Mouse (Mus musculus): Measurements from ENCODE around the gene Sugt1. TPM values are rescaled to one million over a fixed set of nuclear protein-coding genes. Genes with fewer than 3 reads are reported as not detected.

Sugt1 gene
- polyA plus RNA-seq, 1 experiment from 2014 or later, result 165 TPM

DNA sequence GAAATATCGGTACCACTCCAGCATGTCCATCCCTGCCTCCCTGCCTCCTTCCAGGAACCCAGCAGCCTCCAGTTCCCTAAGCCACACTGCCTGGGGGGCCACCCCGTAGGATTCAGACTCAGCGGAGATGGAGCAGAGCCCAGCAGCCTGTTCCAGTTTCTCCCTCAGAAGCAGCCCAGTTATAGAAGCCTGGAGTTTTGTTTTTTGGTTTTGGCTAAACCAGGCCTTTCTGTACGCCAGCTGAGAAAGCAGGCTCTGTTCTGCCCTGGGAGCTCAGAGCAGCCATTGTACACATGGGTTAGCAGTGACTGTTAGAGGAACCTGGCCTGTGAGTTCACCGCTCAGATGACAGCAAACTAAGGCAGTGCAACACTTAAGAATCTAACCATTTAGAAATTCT lies 70.8 kb downstream of the Sugt1 start:
- H3K4me3 ChIP-seq (ENCODE audit: low read depth, low read length), result no peak overlapping the region
- no peaks in the 10 kb centered on the region for H3K9me3 ChIP-seq (ENCODE audit: control insufficient read depth, low read length)
- ATAC-seq (ENCODE audit: insufficient number of reproducible peaks, low FRiP score, low TSS enrichment, low read depth) (no peak), DNase-seq (ENCODE audit: low spot score) (no peak)
- 81% methylated on average over 5 of the region's 5 CpGs for WGBS
- H3K4me2 ChIP-seq (ENCODE audit: low read depth, severe bottlenecking), result no peak overlapping the region
- H3K36me3 ChIP-seq (ENCODE audit: control insufficient read depth, insufficient read depth, low read length), result no peaks in the 10 kb centered on the region
- H3K27ac ChIP-seq (replicated peaks; ENCODE audit: low read depth, low read length), result peak overlapping the region; percentile 21; the same call in 1 of the 2 replicates
- H3K4me1 ChIP-seq (ENCODE audit: control insufficient read depth, insufficient read depth, low read length), result no peaks in the 10 kb centered on the region
- H3K9ac ChIP-seq (ENCODE audit: low read length), result no peak overlapping the region
- H3K27me3 ChIP-seq (ENCODE audit: control insufficient read depth, insufficient read depth, low read length), result no peaks in the 10 kb centered on the region

DNA sequence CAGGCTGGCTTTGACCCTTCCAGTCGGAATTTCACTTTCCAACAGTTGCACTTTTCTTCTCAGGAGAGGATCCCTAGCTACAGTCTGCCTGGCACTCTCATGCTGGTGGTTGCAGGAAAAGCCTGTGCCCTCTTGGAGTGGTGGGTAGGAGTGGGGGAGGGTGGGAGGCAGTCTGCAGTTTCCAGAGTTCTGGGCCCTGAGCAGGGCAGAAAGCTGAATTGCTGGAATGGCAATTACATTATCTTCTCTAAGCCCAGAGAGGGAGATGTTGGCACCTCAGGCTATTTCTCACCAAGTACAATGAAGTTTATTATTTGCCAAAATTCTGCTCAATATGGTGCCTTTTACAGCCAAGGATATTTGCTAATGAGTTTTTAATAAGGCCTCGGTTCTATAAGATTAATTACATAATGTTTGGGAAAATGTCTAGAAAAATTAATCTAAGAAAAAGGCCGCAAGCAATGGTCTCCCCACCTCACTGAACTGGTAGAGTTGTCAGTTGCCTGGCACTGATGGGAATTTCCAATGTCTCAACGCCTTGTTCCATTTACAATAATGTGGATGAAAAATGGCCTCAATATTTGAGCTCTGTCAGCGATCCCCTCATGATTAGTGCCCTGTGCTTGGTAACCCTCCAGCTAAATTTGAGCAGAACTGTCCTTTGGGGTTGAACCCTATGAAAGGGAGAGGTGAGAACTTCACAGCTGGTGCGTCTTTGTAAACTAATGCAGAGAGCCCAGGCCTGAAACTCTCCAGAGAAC lies 71.4 kb downstream of the Sugt1 start:
- no peaks in the 10 kb centered on the region for H3K27me3 ChIP-seq (ENCODE audit: control insufficient read depth, insufficient read depth, low read length)
- H3K9ac ChIP-seq (ENCODE audit: low read length), result no peak overlapping the region
- no peak for DNase-seq (ENCODE audit: low spot score)
- H3K4me3 ChIP-seq (ENCODE audit: low read depth, low read length), result no peak overlapping the region
- H3K9me3 ChIP-seq (ENCODE audit: control insufficient read depth, low read length), result no peaks in the 10 kb centered on the region
- no peaks in the 10 kb centered on the region for H3K36me3 ChIP-seq (ENCODE audit: control insufficient read depth, insufficient read depth, low read length)
- H3K27ac ChIP-seq (replicated peaks; ENCODE audit: low read depth, low read length), result peak overlapping the region; percentile 21; the same call in 1 of the 2 replicates
- ATAC-seq (ENCODE audit: insufficient number of reproducible peaks, low FRiP score, low TSS enrichment, low read depth), result no peak
- WGBS, result 75% methylated on average over 6 of the region's 6 CpGs
- no peak overlapping the region for H3K4me2 ChIP-seq (ENCODE audit: low read depth, severe bottlenecking)
- H3K4me1 ChIP-seq (ENCODE audit: control insufficient read depth, insufficient read depth, low read length), result no peaks in the 10 kb centered on the region

DNA sequence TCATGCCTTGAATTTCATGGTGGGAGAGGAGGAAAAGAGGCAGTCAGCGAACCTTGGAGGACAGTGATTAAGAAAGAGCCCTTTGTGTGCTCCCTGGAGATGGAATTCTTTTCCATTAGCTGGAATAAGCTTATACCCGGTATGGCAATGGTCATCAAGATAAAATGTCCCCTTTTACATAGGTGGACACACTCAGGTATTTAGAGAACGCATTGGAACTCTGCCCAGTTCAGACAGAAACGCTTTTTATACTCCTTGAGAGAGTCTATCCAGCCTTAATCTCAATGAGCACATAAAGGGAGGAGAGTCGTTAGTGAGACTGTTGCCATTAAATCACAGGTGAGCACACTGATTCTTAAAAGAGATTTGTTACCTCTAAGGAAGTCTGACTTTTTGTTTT lies 73.0 kb downstream of the Sugt1 start:
- DNase-seq (ENCODE audit: low spot score), result no peak
- Histone ChIP-seq H3K27me3 (ENCODE audit: control insufficient read depth, insufficient read depth, low read length) (no peaks in the 10 kb centered on the region), H3K4me3 (ENCODE audit: low read depth, low read length) (no peak overlapping the region), H3K27ac (replicated peaks; ENCODE audit: low read depth, low read length) (no peak overlapping the region), H3K4me2 (ENCODE audit: low read depth, severe bottlenecking) (peak overlapping the region; percentile 45; the same call in 1 of the 2 replicates), H3K4me1 (ENCODE audit: control insufficient read depth, insufficient read depth, low read length) (no peaks in the 10 kb centered on the region), H3K36me3 (ENCODE audit: control insufficient read depth, insufficient read depth, low read length) (no peaks in the 10 kb centered on the region), H3K9ac (ENCODE audit: low read length) (no peak overlapping the region), H3K9me3 (ENCODE audit: control insufficient read depth, low read length) (no peaks in the 10 kb centered on the region)
- WGBS, result 64% methylated on average over 5 of the region's 5 CpGs
- no peak for ATAC-seq (ENCODE audit: insufficient number of reproducible peaks, low FRiP score, low TSS enrichment, low read depth)

DNA sequence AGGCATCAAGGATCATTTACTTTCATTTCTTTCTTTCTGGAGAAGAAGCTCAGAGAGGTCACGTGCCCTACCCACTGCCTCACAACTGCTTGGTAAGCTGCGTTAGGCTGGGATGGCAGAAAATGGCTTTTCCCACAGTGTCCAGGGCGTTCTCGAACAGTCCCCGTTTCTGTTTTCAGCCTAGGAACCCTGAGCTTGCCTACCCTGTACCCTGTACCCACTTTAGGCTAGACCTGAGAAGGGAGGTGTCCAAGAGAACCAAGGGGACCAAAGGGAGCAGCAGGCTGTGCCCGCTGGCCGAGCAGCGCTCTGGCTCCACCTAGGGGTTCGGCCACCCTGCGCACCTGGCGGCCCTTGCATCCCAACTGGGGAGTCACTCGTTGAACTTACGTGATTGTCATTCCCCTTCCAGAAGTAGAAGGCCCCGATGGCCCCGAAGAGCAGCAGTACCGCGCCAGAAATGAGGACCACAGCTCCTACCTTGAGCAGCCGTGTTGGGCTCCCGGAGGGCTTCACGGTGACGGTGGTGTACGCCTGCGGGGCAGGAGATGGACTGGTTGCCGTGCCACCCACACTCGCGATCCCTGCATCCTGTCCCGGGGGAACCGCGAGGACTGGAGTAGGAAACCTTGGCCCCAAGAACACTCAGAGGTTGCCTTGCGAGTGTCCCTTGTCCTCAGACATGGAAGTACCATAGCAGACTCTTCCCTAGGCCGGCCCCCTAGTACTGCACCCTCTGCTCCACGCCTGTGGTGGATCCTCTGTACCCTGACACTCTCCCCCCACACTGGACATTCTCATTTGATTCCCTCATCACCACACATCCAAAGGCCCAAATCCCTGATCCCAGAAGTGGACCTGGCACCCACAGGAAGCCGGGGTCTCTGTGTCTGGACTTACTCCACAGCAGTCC lies 73.8 kb downstream of the Sugt1 start:
- Histone ChIP-seq H3K9me3 (ENCODE audit: control insufficient read depth, low read length) (no peaks in the 10 kb centered on the region), H3K4me1 (ENCODE audit: control insufficient read depth, insufficient read depth, low read length) (no peaks in the 10 kb centered on the region), H3K9ac (ENCODE audit: low read length) (peak overlapping the region; percentile 28), H3K27ac (replicated peaks; ENCODE audit: low read depth, low read length) (no peak overlapping the region), H3K4me2 (ENCODE audit: low read depth, severe bottlenecking) (peak overlapping the region; percentile 45), H3K4me3 (ENCODE audit: low read depth, low read length) (peak overlapping the region; percentile 12), H3K36me3 (ENCODE audit: control insufficient read depth, insufficient read depth, low read length) (no peaks in the 10 kb centered on the region), H3K27me3 (ENCODE audit: control insufficient read depth, insufficient read depth, low read length) (no peaks in the 10 kb centered on the region)
- DNase-seq (ENCODE audit: low spot score) (peak; percentile 79), ATAC-seq (ENCODE audit: insufficient number of reproducible peaks, low FRiP score, low TSS enrichment, low read depth) (peak; percentile 72; the same call in 1 of the 2 replicates)
- 13% methylated on average over 33 of the region's 33 CpGs for WGBS

DNA sequence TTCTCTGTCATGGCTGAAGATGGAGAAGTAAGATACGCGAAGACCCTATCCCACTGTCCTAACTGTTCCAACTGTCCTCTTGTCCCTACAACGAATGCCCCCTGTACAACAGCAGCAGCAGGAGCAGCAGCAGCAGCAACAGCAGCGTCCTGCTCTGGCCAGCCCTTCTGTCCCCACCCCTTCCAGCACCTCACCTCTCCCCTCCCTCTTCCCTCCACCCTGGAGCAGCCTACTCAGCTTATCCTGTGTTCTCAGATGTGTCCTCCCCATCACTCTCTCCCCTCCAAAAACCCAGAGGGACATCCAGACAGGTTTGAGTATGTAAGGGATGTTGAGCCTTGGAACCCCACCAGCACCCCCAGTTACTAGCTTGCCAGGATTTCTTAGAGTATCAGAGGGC lies 74.5 kb downstream of the Sugt1 start, which contains the start of gene Cnmd:
Gene Cnmd (minus strand): TSS at position 170 of the 400 bp plus-strand sequence.
- 61% methylated on average over 4 of the region's 4 CpGs for WGBS
- Histone ChIP-seq H3K27ac (replicated peaks; ENCODE audit: low read depth, low read length) (no peak within 1 kb of the TSS), H3K27me3 (ENCODE audit: control insufficient read depth, insufficient read depth, low read length) (no peaks in the 10 kb centered on the region), H3K36me3 (ENCODE audit: control insufficient read depth, insufficient read depth, low read length) (no peaks in the 10 kb centered on the region), H3K9ac (ENCODE audit: low read length) (peak within 1 kb of the TSS; percentile 28), H3K4me1 (ENCODE audit: control insufficient read depth, insufficient read depth, low read length) (no peaks in the 10 kb centered on the region), H3K4me3 (ENCODE audit: low read depth, low read length) (peak within 1 kb of the TSS; percentile 12), H3K9me3 (ENCODE audit: control insufficient read depth, low read length) (no peaks in the 10 kb centered on the region), H3K4me2 (ENCODE audit: low read depth, severe bottlenecking) (peak within 1 kb of the TSS; percentile 45)
- DNase-seq (ENCODE audit: low spot score), result no peak
- ATAC-seq (ENCODE audit: insufficient number of reproducible peaks, low FRiP score, low TSS enrichment, low read depth), result no peak

DNA sequence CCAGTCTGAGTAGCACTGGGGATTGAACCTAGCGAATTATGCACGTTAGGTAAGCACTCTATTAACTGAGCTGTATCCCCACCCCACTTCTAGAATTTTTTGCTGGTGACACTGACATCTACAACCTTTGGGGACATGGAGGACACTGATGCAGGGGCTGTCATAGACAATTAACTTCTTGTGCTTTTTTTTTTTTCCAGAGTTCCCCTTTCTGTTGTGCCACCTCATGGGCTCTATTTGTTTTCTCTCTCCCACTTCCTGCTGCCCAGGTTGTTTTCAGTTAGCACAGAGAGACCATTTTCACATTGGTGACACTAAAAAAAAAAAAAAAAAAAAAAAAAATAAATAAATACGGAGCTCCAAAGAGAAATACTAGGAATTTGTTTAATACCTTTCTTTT lies 83.5 kb downstream of the Sugt1 start:
- no peak overlapping the region for H3K27ac ChIP-seq (replicated peaks; ENCODE audit: low read depth, low read length)
- WGBS, result 85% methylated on average over 3 of the region's 3 CpGs
- H3K4me3 ChIP-seq (ENCODE audit: low read depth, low read length), result no peak overlapping the region
- ATAC-seq (ENCODE audit: insufficient number of reproducible peaks, low FRiP score, low TSS enrichment, low read depth), result no peak
- no peaks in the 10 kb centered on the region for H3K27me3 ChIP-seq (ENCODE audit: control insufficient read depth, insufficient read depth, low read length)
- H3K9ac ChIP-seq (ENCODE audit: low read length), result no peak overlapping the region
- no peaks in the 10 kb centered on the region for H3K9me3 ChIP-seq (ENCODE audit: control insufficient read depth, low read length)
- no peak for DNase-seq (ENCODE audit: low spot score)
- H3K4me1 ChIP-seq (ENCODE audit: control insufficient read depth, insufficient read depth, low read length), result no peaks in the 10 kb centered on the region
- no peak overlapping the region for H3K4me2 ChIP-seq (ENCODE audit: low read depth, severe bottlenecking)
- no peaks in the 10 kb centered on the region for H3K36me3 ChIP-seq (ENCODE audit: control insufficient read depth, insufficient read depth, low read length)

DNA sequence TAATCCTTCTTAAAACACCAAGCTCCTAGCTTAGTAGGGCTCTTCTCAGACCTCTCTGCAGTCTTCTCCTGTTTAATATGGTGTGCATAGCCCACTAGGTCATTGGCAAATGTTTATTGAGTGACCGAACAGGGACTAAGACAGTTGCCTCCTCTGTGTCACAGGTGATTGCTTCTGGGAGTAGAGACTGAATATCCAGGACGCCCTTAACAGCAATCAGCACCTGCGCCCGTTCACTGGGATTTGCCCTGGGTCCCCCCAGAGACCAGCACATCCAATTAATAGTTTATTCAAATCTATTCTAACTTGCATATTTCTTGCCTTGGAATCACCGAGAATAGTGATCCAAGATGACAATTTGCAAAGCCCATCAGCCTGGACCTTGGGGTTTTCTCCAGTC lies 85.1 kb downstream of the Sugt1 start:
- WGBS, result 89% methylated on average over 5 of the region's 5 CpGs

DNA sequence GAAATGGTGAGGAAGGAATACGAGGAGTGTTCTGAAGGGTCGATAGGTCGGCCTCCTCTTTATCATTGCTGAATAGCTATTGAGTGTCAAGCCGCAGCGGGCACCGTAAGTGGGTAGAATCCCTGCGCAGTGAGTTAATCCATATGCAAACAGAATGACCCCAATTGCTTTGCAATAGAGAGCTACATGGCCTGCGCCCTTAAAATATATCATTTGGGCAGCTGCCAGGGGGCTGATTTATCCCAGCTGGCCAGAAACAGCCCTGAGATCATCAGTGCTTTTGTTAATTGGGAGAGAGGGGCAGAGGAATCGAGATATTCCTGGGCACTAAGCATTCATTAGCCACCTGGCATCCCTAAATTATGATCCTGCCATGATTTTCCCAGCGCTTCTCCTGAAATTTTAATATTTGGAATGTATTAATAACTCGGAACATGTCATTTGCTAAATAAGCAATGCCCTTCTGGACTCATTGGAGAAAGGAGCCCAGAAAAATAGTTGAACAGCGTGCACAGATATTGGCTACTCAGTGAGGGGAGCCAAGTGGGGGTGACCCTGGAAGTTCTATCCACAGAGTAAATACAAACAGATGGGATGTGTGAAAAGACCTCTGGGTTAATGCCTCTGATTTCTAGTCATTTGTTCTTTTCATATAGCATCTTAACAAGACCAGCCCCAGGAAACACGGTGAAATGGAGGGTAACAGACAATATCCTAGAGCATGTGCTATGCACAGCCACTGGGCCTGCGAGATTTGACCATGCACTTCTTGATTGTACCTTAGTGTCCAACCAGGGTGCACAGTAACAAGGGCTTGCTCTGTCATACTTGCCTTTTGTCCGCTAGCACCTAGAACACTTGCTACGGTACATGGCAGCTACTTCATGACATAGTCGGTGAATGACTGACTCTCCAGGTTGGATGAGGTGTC lies 85.9 kb downstream of the Sugt1 start:
- WGBS, result 71% methylated on average over 17 of the region's 17 CpGs

More for the DNA sequence above, 85.1 kb downstream of the Sugt1 start:
- H3K4me3 ChIP-seq (ENCODE audit: low read depth, low read length), result no peak overlapping the region
- H3K36me3 ChIP-seq (ENCODE audit: control insufficient read depth, insufficient read depth, low read length), result no peaks in the 10 kb centered on the region
- DNase-seq (ENCODE audit: low spot score) (no peak), ATAC-seq (ENCODE audit: insufficient number of reproducible peaks, low FRiP score, low TSS enrichment, low read depth) (no peak)
- H3K9ac ChIP-seq (ENCODE audit: low read length), result no peak overlapping the region
- H3K27me3 ChIP-seq (ENCODE audit: control insufficient read depth, insufficient read depth, low read length), result no peaks in the 10 kb centered on the region
- no peaks in the 10 kb centered on the region for H3K4me1 ChIP-seq (ENCODE audit: control insufficient read depth, insufficient read depth, low read length)
- H3K4me2 ChIP-seq (ENCODE audit: low read depth, severe bottlenecking), result no peak overlapping the region
- no peak overlapping the region for H3K27ac ChIP-seq (replicated peaks; ENCODE audit: low read depth, low read length)
- no peaks in the 10 kb centered on the region for H3K9me3 ChIP-seq (ENCODE audit: control insufficient read depth, low read length)

More for the DNA sequence above, 85.9 kb downstream of the Sugt1 start:
- Histone ChIP-seq H3K4me1 (ENCODE audit: control insufficient read depth, insufficient read depth, low read length) (no peaks in the 10 kb centered on the region), H3K27ac (replicated peaks; ENCODE audit: low read depth, low read length) (no peak overlapping the region), H3K36me3 (ENCODE audit: control insufficient read depth, insufficient read depth, low read length) (no peaks in the 10 kb centered on the region), H3K9ac (ENCODE audit: low read length) (no peak overlapping the region), H3K27me3 (ENCODE audit: control insufficient read depth, insufficient read depth, low read length) (no peaks in the 10 kb centered on the region), H3K4me2 (ENCODE audit: low read depth, severe bottlenecking) (no peak overlapping the region), H3K4me3 (ENCODE audit: low read depth, low read length) (no peak overlapping the region), H3K9me3 (ENCODE audit: control insufficient read depth, low read length) (no peaks in the 10 kb centered on the region)
- no peak for DNase-seq (ENCODE audit: low spot score)
- no peak for ATAC-seq (ENCODE audit: insufficient number of reproducible peaks, low FRiP score, low TSS enrichment, low read depth)

All from limb, embryonic 11.5 days (tissue).